Mouse (Mus musculus) MEL (cell line): ENCODE data around the gene Bet1l. TPM values are rescaled to one million over a fixed set of nuclear protein-coding genes. Genes with fewer than 3 reads are reported as not detected.

Experiments used
- DNase-seq: peaks from one replicate; pipeline ENCODE4 v3.0.0; 2011; ENCODE audit warnings: low read depth, low spot score
- H3K27ac ChIP-seq: 2 replicates; pipeline ENCODE4 v1.5.1; 2012; ENCODE audit warnings: low read depth, mild to moderate bottlenecking, control low read depth, low read length, moderate library complexity; ENCODE audit not compliant: control insufficient read depth
- H3K27me3 ChIP-seq, 2 experiments: fragments of 150-350 bp in 1 of 2; sonication (generic) in 1 of 2; 2 replicates each; pipeline ENCODE4 v1.6.1; 2012; ENCODE audit warnings: low read length in 2 of 2, mild to moderate bottlenecking in 2 of 2, improper control_type of control experiment in 1 of 2, moderate library complexity in 1 of 2; ENCODE audit not compliant: insufficient read depth in 2 of 2, control insufficient read depth in 1 of 2
- H3K36me3 ChIP-seq, 2 experiments: 2 replicates each; pipeline ENCODE4 v1.6.1; 2012 to 2014; ENCODE audit warnings: low read length in 2 of 2, improper control_type of control experiment in 1 of 2, inconsistent platforms in 1 of 2, mild to moderate bottlenecking in 1 of 2; ENCODE audit not compliant: insufficient read depth in 2 of 2, control insufficient read depth in 1 of 2
- H3K4me1 ChIP-seq, 2 experiments: fragments of 150-350 bp in 1 of 2; sonication (generic) in 1 of 2; 2 replicates each; pipeline ENCODE4 v1.6.1; 2012; ENCODE audit warnings: low read length in 2 of 2, improper control_type of control experiment in 1 of 2, mild to moderate bottlenecking in 1 of 2; ENCODE audit not compliant: insufficient read depth in 2 of 2, control insufficient read depth in 1 of 2
- H3K4me3 ChIP-seq, 2 experiments: fragments of 150-350 bp in 1 of 2; sonication (generic) in 1 of 2; 2 replicates each; pipeline ENCODE4 v1.5.1; 2012; ENCODE audit warnings: low read depth in 2 of 2, low read length in 2 of 2, mild to moderate bottlenecking in 2 of 2, moderate library complexity in 2 of 2, control low read depth in 1 of 2, improper control_type of control experiment in 1 of 2; ENCODE audit not compliant: control insufficient read depth in 1 of 2, insufficient read depth in 1 of 2
- H3K79me2 ChIP-seq: 2 replicates; pipeline ENCODE4 v1.6.1; 2012; ENCODE audit warnings: mild to moderate bottlenecking, low read length, moderate library complexity; ENCODE audit not compliant: control insufficient read depth, poor library complexity, insufficient read depth
- H3K9ac ChIP-seq: 2 replicates; pipeline ENCODE4 v1.6.1; 2012; ENCODE audit warnings: low read depth, mild to moderate bottlenecking, control low read depth, low read length, moderate library complexity; ENCODE audit not compliant: control insufficient read depth, poor library complexity, severe bottlenecking
- H3K9me3 ChIP-seq: fragments of 150-350 bp; sonication (generic); replicated peaks from 2 replicates; pipeline ENCODE4 v1.6.1; 2012; ENCODE audit warnings: mild to moderate bottlenecking, low read length, improper control_type of control experiment, moderate library complexity; ENCODE audit not compliant: insufficient read depth
- BHLHE40 ChIP-seq: IDR thresholded peaks from 2 replicates; pipeline ENCODE4 v1.6.1; 2012; ENCODE audit warnings: low read depth, mild to moderate bottlenecking, inconsistent platforms, low read length, improper control_type of control experiment, borderline replicate concordance
- CHD2 ChIP-seq: IDR thresholded peaks from 2 replicates; pipeline ENCODE4 v1.6.1; 2011; ENCODE audit warnings: low read length, improper control_type of control experiment
- CTCF ChIP-seq, 3 experiments: IDR thresholded peaks in 2 of 3; conservative IDR thresholded peaks in 1 of 3; 2 replicates each; pipeline ENCODE4 v1.5.1; 2011 to 2012; ENCODE audit warnings: low read length in 3 of 3, low read depth in 2 of 3, mild to moderate bottlenecking in 2 of 3, improper control_type of control experiment in 1 of 3, inconsistent platforms in 1 of 3, mixed read lengths in 1 of 3, moderate library complexity in 1 of 3; ENCODE audit not compliant: control insufficient read depth in 1 of 3, insufficient read depth in 1 of 3, poor library complexity in 1 of 3, severe bottlenecking in 1 of 3
- ELF1 ChIP-seq: IDR thresholded peaks from 2 replicates; pipeline ENCODE4 v1.6.1; 2014; ENCODE audit warnings: low read depth, mild to moderate bottlenecking, inconsistent platforms, low read length, improper control_type of control experiment, moderate library complexity
- EP300 ChIP-seq, 2 experiments: IDR thresholded peaks; 2 replicates each; pipeline ENCODE4 v1.6.1; 2011; ENCODE audit warnings: improper control_type of control experiment in 2 of 2, low read length in 2 of 2, low read depth in 1 of 2, mild to moderate bottlenecking in 1 of 2
- ETS1 ChIP-seq: IDR thresholded peaks from 2 replicates; pipeline ENCODE4 v1.6.1; 2012; ENCODE audit warnings: low read depth, mild to moderate bottlenecking, inconsistent platforms, low read length, improper control_type of control experiment, moderate library complexity
- GATA1 ChIP-seq: IDR thresholded peaks from 2 replicates; pipeline ENCODE4 v1.6.1; 2011; ENCODE audit warnings: low read depth, low read length, improper control_type of control experiment
- HCFC1 ChIP-seq: IDR thresholded peaks from 2 replicates; pipeline ENCODE4 v1.6.1; 2012; ENCODE audit warnings: low read depth, mild to moderate bottlenecking, inconsistent platforms, low read length, improper control_type of control experiment, moderate library complexity
- KAT2A ChIP-seq: conservative IDR thresholded peaks from 2 replicates; pipeline ENCODE4 v1.6.1; 2012; ENCODE audit warnings: low read depth, low read length, improper control_type of control experiment, inconsistent platforms
- MAFK ChIP-seq: IDR thresholded peaks from 2 replicates; pipeline ENCODE4 v1.6.1; 2011; ENCODE audit warnings: low read depth, mild to moderate bottlenecking, low read length, improper control_type of control experiment, borderline replicate concordance
- MAX ChIP-seq: IDR thresholded peaks from 2 replicates; pipeline ENCODE4 v1.6.1; 2011; ENCODE audit warnings: low read length, improper control_type of control experiment
- MAZ ChIP-seq: IDR thresholded peaks from 2 replicates; pipeline ENCODE4 v1.6.1; 2012; ENCODE audit warnings: low read depth, mild to moderate bottlenecking, inconsistent platforms, low read length, improper control_type of control experiment
- MEF2A ChIP-seq: IDR thresholded peaks from 2 replicates; pipeline ENCODE4 v1.6.1; 2014; ENCODE audit warnings: low read depth, mild to moderate bottlenecking, inconsistent platforms, low read length, improper control_type of control experiment; ENCODE audit not compliant: poor library complexity, insufficient replicate concordance, severe bottlenecking; ENCODE audit errors: extremely low read depth
- MXI1 ChIP-seq: IDR thresholded peaks from 2 replicates; pipeline ENCODE4 v1.6.1; 2011; ENCODE audit warnings: mild to moderate bottlenecking, low read depth, low read length, improper control_type of control experiment
- MYB ChIP-seq: IDR thresholded peaks from 2 replicates; pipeline ENCODE4 v1.6.1; 2011; ENCODE audit warnings: mild to moderate bottlenecking, low read depth, low read length, improper control_type of control experiment
- MYC ChIP-seq: IDR thresholded peaks from 2 replicates; pipeline ENCODE4 v1.6.1; 2011; ENCODE audit warnings: low read depth, mild to moderate bottlenecking, low read length, improper control_type of control experiment, moderate library complexity
- NELFE ChIP-seq: IDR thresholded peaks from 2 replicates; pipeline ENCODE4 v1.6.1; 2011; ENCODE audit warnings: low read depth, low read length, improper control_type of control experiment
- POLR2A ChIP-seq, 2 experiments: IDR thresholded peaks; 2 replicates each; pipeline ENCODE4 v1.6.1; 2011 to 2012; ENCODE audit warnings: low read length in 2 of 2, mild to moderate bottlenecking in 2 of 2, control low read depth in 1 of 2, improper control_type of control experiment in 1 of 2, low read depth in 1 of 2, moderate library complexity in 1 of 2; ENCODE audit not compliant: control insufficient read depth in 1 of 2, insufficient read depth in 1 of 2, poor library complexity in 1 of 2
- RAD21 ChIP-seq: IDR thresholded peaks from 2 replicates; pipeline ENCODE4 v1.6.1; 2011; ENCODE audit warnings: mild to moderate bottlenecking, low read depth, low read length, improper control_type of control experiment
- SIN3A ChIP-seq: IDR thresholded peaks from 2 replicates; pipeline ENCODE4 v1.6.1; 2012; ENCODE audit warnings: low read length, improper control_type of control experiment, inconsistent platforms
- SMC3 ChIP-seq: IDR thresholded peaks from 2 replicates; pipeline ENCODE4 v1.6.1; 2011; ENCODE audit warnings: low read depth, low read length, improper control_type of control experiment
- TAL1 ChIP-seq: IDR thresholded peaks from 2 replicates; pipeline ENCODE4 v1.6.1; 2012; ENCODE audit warnings: mild to moderate bottlenecking, inconsistent platforms, low read length, moderate library complexity, mixed read lengths
- TBP ChIP-seq: IDR thresholded peaks from 2 replicates; pipeline ENCODE4 v1.8.0; 2011; ENCODE audit warnings: low read depth, low read length, improper control_type of control experiment
- USF1 ChIP-seq: IDR thresholded peaks from 2 replicates; pipeline ENCODE4 v1.6.1; 2014; ENCODE audit warnings: low read depth, mild to moderate bottlenecking, inconsistent platforms, low read length, improper control_type of control experiment, moderate library complexity
- USF2 ChIP-seq, 2 experiments: IDR thresholded peaks; 2 replicates each; pipeline ENCODE4 v1.6.1; 2011 to 2012; ENCODE audit warnings: improper control_type of control experiment in 2 of 2, low read length in 2 of 2, borderline replicate concordance in 1 of 2, inconsistent platforms in 1 of 2, low read depth in 1 of 2, mild to moderate bottlenecking in 1 of 2; ENCODE audit not compliant: insufficient read depth in 1 of 2
- ZC3H11A ChIP-seq: IDR thresholded peaks from 2 replicates; pipeline ENCODE4 v1.6.1; 2012; ENCODE audit warnings: low read depth, mild to moderate bottlenecking, inconsistent platforms, low read length, improper control_type of control experiment
- ZKSCAN1 ChIP-seq: IDR thresholded peaks from 2 replicates; pipeline ENCODE4 v1.6.1; 2012; ENCODE audit warnings: low read depth, mild to moderate bottlenecking, inconsistent platforms, low read length, improper control_type of control experiment, moderate library complexity
- ZMIZ1 ChIP-seq: IDR thresholded peaks from 2 replicates; pipeline ENCODE4 v1.6.1; 2012; ENCODE audit warnings: low read depth, mild to moderate bottlenecking, inconsistent platforms, low read length, improper control_type of control experiment, moderate library complexity
- ZNF384 ChIP-seq: IDR thresholded peaks from 2 replicates; pipeline ENCODE4 v1.6.1; 2012; ENCODE audit warnings: low read depth, mild to moderate bottlenecking, inconsistent platforms, low read length, improper control_type of control experiment
- polyA plus RNA-seq, 2 experiments: library from polyadenylated mRNA; stranded (reverse) in 1 of 2; unstranded in 1 of 2; fragments of >175 nt in 1 of 2; fragments of >200 nt in 1 of 2; gene quantifications; 2 replicates each; pipeline versions ENCODE4 v1.2.1 to v1.2.4; 2012; ENCODE audit warnings: low replicate concordance in 2 of 2, low read depth in 1 of 2; ENCODE audit not compliant: insufficient read length in 2 of 2, insufficient read depth in 1 of 2, missing spikeins in 1 of 2
- total RNA-seq: library from RNA; depleted of rRNA; stranded (reverse); fragments of 300-350 nt; gene quantifications from 2 replicates; pipeline ENCODE4 v1.2.3, GENCODE M21; 2012

The Bet1l gene
- total and polyA plus RNA-seq, 3 experiments = 16.0 to 26.2 TPM; not detected in 1

GRCm38 (mm10) chr7:140903212-140903611, 45.8 kb upstream of the Bet1l start:
- DNase-seq = peak; percentile 70
- H3K36me3 ChIP-seq = no peaks in the 10 kb centered on the region
- no peak overlapping the region for H3K4me3 ChIP-seq
- H3K27ac ChIP-seq = no peak overlapping the region
- no peaks in the 10 kb centered on the region for H3K79me2 ChIP-seq
- H3K9ac ChIP-seq = peak overlapping the region; percentile 12; the same call in 1 of the 2 replicates
- no peaks in the 10 kb centered on the region for H3K4me1 ChIP-seq
- H3K27me3 ChIP-seq = no peaks in the 10 kb centered on the region
- no peaks in the 10 kb centered on the region for H3K9me3 ChIP-seq
- TF ChIP-seq ZC3H11A = peak; percentile 89
- no peak for TF ChIP-seq ZNF384
- peak; percentile 89 for TF ChIP-seq MYC
- no peak for TF ChIP-seq TAL1
- peak; percentile 51; the same call in 1 of the 2 replicates for TF ChIP-seq MXI1
- TF ChIP-seq MAZ = no peak
- no peak for TF ChIP-seq GATA1
- TF ChIP-seq USF1 = no peak
- TF ChIP-seq SIN3A = peak; percentile 41; the same call in 1 of the 2 replicates
- no peak for TF ChIP-seq TBP
- peak; percentile 78 for TF ChIP-seq MAX
- TF ChIP-seq ETS1 = no peak
- no peak for TF ChIP-seq POLR2A (IDR thresholded peaks at IDR 0.05; ENCODE audit: control insufficient read depth in 1 of 2, insufficient read depth in 1 of 2, low read depth in 1 of 2, low read length in 2 of 2, poor library complexity in 1 of 2)
- TF ChIP-seq KAT2A = no peak
- TF ChIP-seq RAD21 = peak; percentile 98
- no peak for TF ChIP-seq USF2 (IDR thresholded peaks at IDR 0.05; ENCODE audit: borderline replicate concordance in 1 of 2, insufficient read depth in 1 of 2, low read depth in 1 of 2, low read length in 2 of 2)
- TF ChIP-seq SMC3 = peak; percentile 98
- TF ChIP-seq MAFK = no peak
- TF ChIP-seq MYB = no peak
- TF ChIP-seq MEF2A = no peak
- peak; percentile 73; the same call in 1 of the 2 replicates for TF ChIP-seq BHLHE40
- no peak for TF ChIP-seq CHD2
- TF ChIP-seq ZKSCAN1 = no peak
- TF ChIP-seq NELFE = no peak
- TF ChIP-seq ZMIZ1 = no peak
- no peak for TF ChIP-seq EP300 (IDR thresholded peaks at IDR 0.05; ENCODE audit: low read depth in 1 of 2, low read length in 2 of 2)
- TF ChIP-seq ELF1 = no peak
- no peak for TF ChIP-seq HCFC1
- peak; percentile 94 to 96 (median 94) for TF ChIP-seq CTCF (IDR thresholded peaks at IDR 0.05 in 2 of 3, conservative IDR thresholded peaks at IDR 0.05 in 1 of 3; ENCODE audit: control insufficient read depth in 1 of 3, insufficient read depth in 1 of 3, low read depth in 2 of 3, low read length in 3 of 3, poor library complexity in 1 of 3, severe bottlenecking in 1 of 3)
